Mouse (Mus musculus) embryonic fibroblast, embryonic 13.5 days (primary cell): ENCODE measurements around the gene Igf1r. TPM values are rescaled to one million over a fixed set of nuclear protein-coding genes. Genes with fewer than 3 reads are reported as not detected.

Source experiments
- H3K27ac ChIP-seq: 2 replicates; pipeline ENCODE4 v1.5.1; 2012; ENCODE audit warnings: low read length, control low read depth, inconsistent platforms; ENCODE audit not compliant: insufficient read depth
- H3K4me1 ChIP-seq: 2 replicates; pipeline ENCODE4 v1.6.1; 2011; ENCODE audit warnings: low read length; ENCODE audit not compliant: control insufficient read depth, insufficient read depth
- H3K4me3 ChIP-seq: 2 replicates; pipeline ENCODE4 v1.5.1; 2011; ENCODE audit warnings: mild to moderate bottlenecking, control low read depth, low read length; ENCODE audit not compliant: insufficient read depth
- CTCF ChIP-seq: IDR thresholded peaks from 2 replicates; pipeline ENCODE4 v1.5.1; 2011; ENCODE audit warnings: mild to moderate bottlenecking, control low read depth, low read length, moderate library complexity, borderline replicate concordance; ENCODE audit not compliant: insufficient read depth
- POLR2A ChIP-seq: IDR thresholded peaks from 2 replicates; pipeline ENCODE4 v1.6.1; 2011; ENCODE audit warnings: low read depth, mild to moderate bottlenecking, control low read depth, low read length, moderate library complexity
- polyA plus RNA-seq: library from polyadenylated mRNA; stranded (reverse); fragments of >200 nt; gene quantifications from 2 replicates; pipeline ENCODE4 v1.2.4, GENCODE M21; 2011; ENCODE audit warnings: low read depth; ENCODE audit not compliant: missing spikeins, insufficient read length

Igf1r gene
- polyA plus RNA-seq, 1 experiment, result 65.4 TPM

- Histone ChIP-seq H3K27ac (no peak overlapping the region), H3K4me3 (no peak overlapping the region), H3K4me1 (peaks cover 13% of the 10 kb centered on the region)
- no peak for TF ChIP-seq POLR2A
- TF ChIP-seq CTCF, result no peak
Measured at GRCm38 (mm10) chr7:67982809-67983208, 30.2 kb downstream of the Igf1r start.

GRCm38 (mm10) chr7:67983451-67983850 is 30.8 kb downstream of the Igf1r start:
- H3K4me3 ChIP-seq, result no peak overlapping the region
- H3K27ac ChIP-seq, result no peak overlapping the region
- TF ChIP-seq POLR2A, result no peak
- TF ChIP-seq CTCF, result no peak
- H3K4me1 ChIP-seq, result peaks cover 13% of the 10 kb centered on the region

- no peak overlapping the region for H3K27ac ChIP-seq
- peaks cover 13% of the 10 kb centered on the region for H3K4me1 ChIP-seq
- H3K4me3 ChIP-seq, result no peak overlapping the region
- no peak for TF ChIP-seq CTCF
Measured at GRCm38 (mm10) chr7:67985003-67985416, 32.4 kb downstream of the Igf1r start.

- Histone ChIP-seq H3K4me3 (no peak overlapping the region), H3K27ac (no peak overlapping the region), H3K4me1 (peaks cover 13% of the 10 kb centered on the region)
- TF ChIP-seq CTCF (no peak), POLR2A (no peak)
Measured at GRCm38 (mm10) chr7:67985511-67985910, 32.9 kb downstream of the Igf1r start.

GRCm38 (mm10) chr7:67986277-67986676 is 33.6 kb downstream of the Igf1r start:
- no peak for TF ChIP-seq POLR2A
- no peak for TF ChIP-seq CTCF
- H3K27ac ChIP-seq, result no peak overlapping the region
- H3K4me3 ChIP-seq, result no peak overlapping the region
- peaks cover 13% of the 10 kb centered on the region for H3K4me1 ChIP-seq

GRCm38 (mm10) chr7:67986816-67987215 is 34.2 kb downstream of the Igf1r start:
- TF ChIP-seq POLR2A (no peak), CTCF (no peak)
- peaks cover 13% of the 10 kb centered on the region for H3K4me1 ChIP-seq
- no peak overlapping the region for H3K4me3 ChIP-seq
- no peak overlapping the region for H3K27ac ChIP-seq

GRCm38 (mm10) chr7:67989376-67989775 is 36.7 kb downstream of the Igf1r start:
- no peak overlapping the region for H3K27ac ChIP-seq
- H3K4me1 ChIP-seq, result peaks cover 9% of the 10 kb centered on the region
- H3K4me3 ChIP-seq, result no peak overlapping the region
- TF ChIP-seq CTCF, result no peak
- TF ChIP-seq POLR2A, result no peak

GRCm38 (mm10) chr7:67993614-67994013 is 41.0 kb downstream of the Igf1r start:
- H3K4me3 ChIP-seq, result no peak overlapping the region
- TF ChIP-seq POLR2A (no peak), CTCF (no peak)
- no peak overlapping the region for H3K27ac ChIP-seq
- peaks cover 12% of the 10 kb centered on the region; the same call in 1 of the 2 replicates for H3K4me1 ChIP-seq

- Histone ChIP-seq H3K4me3 (no peak overlapping the region), H3K27ac (no peak overlapping the region), H3K4me1 (peaks cover 12% of the 10 kb centered on the region; the same call in 1 of the 2 replicates)
- TF ChIP-seq CTCF (no peak), POLR2A (no peak)
Measured at GRCm38 (mm10) chr7:67994346-67994858, 41.8 kb downstream of the Igf1r start.

- TF ChIP-seq POLR2A (no peak), CTCF (no peak)
- Histone ChIP-seq H3K27ac (no peak overlapping the region), H3K4me3 (no peak overlapping the region), H3K4me1 (peaks cover 12% of the 10 kb centered on the region; the same call in 1 of the 2 replicates)
Measured at GRCm38 (mm10) chr7:67995276-67995675, 42.6 kb downstream of the Igf1r start.
